Mouse (Mus musculus) lung, postnatal 0 days (tissue): ENCODE measurements around the gene Kif1bp. TPM values are rescaled to one million over a fixed set of nuclear protein-coding genes. Genes with fewer than 3 reads are reported as not detected.

ENCODE experiments used
- ATAC-seq: fragments of 200-750 bp; cut with Nextera tagmentation; 2 replicates; pipeline ENCODE4 v1.8.0; 2017; ENCODE audit warnings: moderate library complexity
- DNase-seq: peaks from one replicate; pipeline ENCODE4 v3.0.0-alpha.2; 2016; ENCODE audit warnings: low spot score
- H3K27ac ChIP-seq: fragments of 300-500 bp; sonication (generic); 2 replicates; pipeline ENCODE4 v1.5.1; 2014; ENCODE audit warnings: antibody characterized with exemption, mild to moderate bottlenecking, low read length, mixed read lengths
- H3K27me3 ChIP-seq: fragments of 300-500 bp; sonication (generic); replicated peaks from 2 replicates; pipeline ENCODE4 v1.6.1; 2014; ENCODE audit warnings: low read length, mixed read lengths; ENCODE audit not compliant: insufficient read depth
- H3K36me3 ChIP-seq: fragments of 300-500 bp; sonication (generic); 2 replicates; pipeline ENCODE4 v1.6.1; 2014; ENCODE audit warnings: low read length, mixed read lengths; ENCODE audit not compliant: insufficient read depth
- H3K4me1 ChIP-seq: fragments of 300-500 bp; sonication (generic); 2 replicates; pipeline ENCODE4 v1.6.1; 2014; ENCODE audit warnings: antibody characterized with exemption, low read depth, low read length, mixed read lengths; ENCODE audit not compliant: insufficient read depth
- H3K4me2 ChIP-seq: fragments of 300-500 bp; sonication (generic); replicated peaks from 2 replicates; pipeline ENCODE4 v1.6.1; 2014; ENCODE audit warnings: low read depth, mild to moderate bottlenecking, low read length, moderate library complexity, mixed read lengths
- H3K4me3 ChIP-seq: fragments of 300-500 bp; sonication (generic); 2 replicates; pipeline ENCODE4 v1.5.1; 2014; ENCODE audit warnings: low read depth, low read length
- H3K9ac ChIP-seq: fragments of 300-500 bp; sonication (generic); replicated peaks from 2 replicates; pipeline ENCODE4 v1.6.1; 2014; ENCODE audit warnings: low read depth, mild to moderate bottlenecking
- H3K9me3 ChIP-seq: fragments of 300-500 bp; sonication (generic); 2 replicates; pipeline ENCODE4 v1.6.1; 2016; ENCODE audit warnings: low read length, mixed read lengths
- CTCF ChIP-seq: IDR thresholded peaks from 2 replicates; pipeline ENCODE4 v1.5.1; 2016; ENCODE audit warnings: antibody characterized with exemption, mild to moderate bottlenecking
- EP300 ChIP-seq: IDR thresholded peaks from 2 replicates; pipeline ENCODE4 v1.6.1; 2016; ENCODE audit warnings: antibody characterized with exemption, mild to moderate bottlenecking, control low read depth
- WGBS: fragments of 180-500 bp; shearing (Covaris S2); extraction: QIAGEN DNeasy Blood & Tissue Kit; methylation state at CpG from one replicate; pipeline ENCODE4 v1.1.7; 2014; 5-methylcytosine and 5-hydroxymethylcytosine counted together
- polyA plus RNA-seq: library from polyadenylated mRNA; unstranded; fragments of >200 nt; fragmentation: Nextera tagmentation; extraction: Ambion mirVana; gene quantifications from 2 replicates; pipeline ENCODE4 v1.2.1, GENCODE M21; 2015

Kif1bp gene
- polyA plus RNA-seq, 1 experiment from 2014 or later: 21.8 TPM

DNA sequence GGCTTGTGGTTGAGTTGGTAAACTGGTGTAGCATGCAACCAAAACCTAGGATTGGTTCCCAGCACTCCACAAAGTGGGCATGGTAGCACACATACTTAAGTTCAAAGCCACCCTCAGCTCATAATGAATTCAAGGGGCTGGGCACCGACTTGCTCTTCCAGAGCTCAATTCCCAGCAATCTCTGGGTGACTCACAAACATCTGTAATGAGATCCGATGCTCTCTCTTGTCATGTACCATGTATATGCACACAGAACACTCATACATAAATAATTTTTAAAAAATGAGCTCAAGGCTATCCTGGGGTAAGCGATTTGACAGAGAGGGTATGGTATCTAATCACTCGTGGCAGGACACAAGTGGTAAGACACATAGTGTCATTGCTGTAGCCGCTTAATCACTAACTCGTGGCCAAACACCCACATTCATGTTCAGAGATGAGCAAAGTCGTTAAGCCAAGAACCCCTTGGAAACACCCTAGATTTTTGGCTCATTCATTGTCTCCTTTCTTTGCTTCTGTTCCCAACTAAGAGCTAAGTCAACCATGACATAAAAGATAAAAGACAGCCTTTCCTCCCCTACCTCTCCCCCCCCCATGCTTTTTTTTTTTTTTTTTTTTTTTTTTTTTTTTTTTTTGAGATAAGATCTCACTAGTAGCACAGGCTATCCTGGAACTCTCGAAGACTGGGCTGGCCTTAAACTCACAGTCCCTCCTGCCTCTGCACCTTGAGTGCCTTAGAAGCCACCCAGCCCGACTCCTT lies 72.9 kb downstream of the Kif1bp start:
- DNase-seq (no peak), ATAC-seq (no peak)
- H3K36me3 ChIP-seq: no peaks in the 10 kb centered on the region
- H3K4me2 ChIP-seq: no peak overlapping the region
- H3K27me3 ChIP-seq: no peaks in the 10 kb centered on the region
- H3K27ac ChIP-seq: peak overlapping the region; percentile 59; the same call in 1 of the 2 replicates
- no peaks in the 10 kb centered on the region for H3K4me1 ChIP-seq
- H3K9ac ChIP-seq: no peak overlapping the region
- TF ChIP-seq EP300: no peak
- TF ChIP-seq CTCF: no peak
- 81% methylated on average over 9 of the region's 9 CpGs for WGBS
- H3K4me3 ChIP-seq: no peak overlapping the region
- H3K9me3 ChIP-seq: no peaks in the 10 kb centered on the region

- Histone ChIP-seq H3K4me1 (no peaks in the 10 kb centered on the region), H3K36me3 (no peaks in the 10 kb centered on the region), H3K4me2 (no peak overlapping the region), H3K9ac (no peak overlapping the region), H3K4me3 (no peak overlapping the region), H3K9me3 (no peaks in the 10 kb centered on the region), H3K27ac (no peak overlapping the region), H3K27me3 (no peaks in the 10 kb centered on the region)
- ATAC-seq (peak; percentile 29; the same call in 1 of the 2 replicates), DNase-seq (peak; percentile 56)
- no peak for TF ChIP-seq CTCF
- TF ChIP-seq EP300: no peak
- 50% methylated on average over 12 of the region's 12 CpGs for WGBS
Observed at GRCm38 (mm10) chr10:62503836-62504628, 74.2 kb downstream of the Kif1bp start.

GRCm38 (mm10) chr10:62503353-62503752 lies 74.9 kb downstream of the Kif1bp start:
- H3K9me3 ChIP-seq: no peaks in the 10 kb centered on the region
- no peak overlapping the region for H3K9ac ChIP-seq
- no peak overlapping the region for H3K4me3 ChIP-seq
- no peaks in the 10 kb centered on the region for H3K27me3 ChIP-seq
- H3K27ac ChIP-seq: no peak overlapping the region
- WGBS: 45% methylated on average over 4 of the region's 4 CpGs
- H3K4me2 ChIP-seq: no peak overlapping the region
- no peaks in the 10 kb centered on the region for H3K36me3 ChIP-seq
- TF ChIP-seq EP300: no peak
- TF ChIP-seq CTCF: no peak
- DNase-seq (no peak), ATAC-seq (no peak)
- no peaks in the 10 kb centered on the region for H3K4me1 ChIP-seq

GRCm38 (mm10) chr10:62501951-62502350 lies 76.3 kb downstream of the Kif1bp start:
- Histone ChIP-seq H3K4me1 (no peaks in the 10 kb centered on the region), H3K9ac (no peak overlapping the region), H3K4me3 (no peak overlapping the region), H3K36me3 (no peaks in the 10 kb centered on the region), H3K9me3 (no peaks in the 10 kb centered on the region), H3K4me2 (no peak overlapping the region), H3K27me3 (no peaks in the 10 kb centered on the region), H3K27ac (no peak overlapping the region)
- DNase-seq (no peak), ATAC-seq (no peak)
- no peak for TF ChIP-seq EP300
- no peak for TF ChIP-seq CTCF
- 70% methylated on average over 7 of the region's 7 CpGs for WGBS

DNA sequence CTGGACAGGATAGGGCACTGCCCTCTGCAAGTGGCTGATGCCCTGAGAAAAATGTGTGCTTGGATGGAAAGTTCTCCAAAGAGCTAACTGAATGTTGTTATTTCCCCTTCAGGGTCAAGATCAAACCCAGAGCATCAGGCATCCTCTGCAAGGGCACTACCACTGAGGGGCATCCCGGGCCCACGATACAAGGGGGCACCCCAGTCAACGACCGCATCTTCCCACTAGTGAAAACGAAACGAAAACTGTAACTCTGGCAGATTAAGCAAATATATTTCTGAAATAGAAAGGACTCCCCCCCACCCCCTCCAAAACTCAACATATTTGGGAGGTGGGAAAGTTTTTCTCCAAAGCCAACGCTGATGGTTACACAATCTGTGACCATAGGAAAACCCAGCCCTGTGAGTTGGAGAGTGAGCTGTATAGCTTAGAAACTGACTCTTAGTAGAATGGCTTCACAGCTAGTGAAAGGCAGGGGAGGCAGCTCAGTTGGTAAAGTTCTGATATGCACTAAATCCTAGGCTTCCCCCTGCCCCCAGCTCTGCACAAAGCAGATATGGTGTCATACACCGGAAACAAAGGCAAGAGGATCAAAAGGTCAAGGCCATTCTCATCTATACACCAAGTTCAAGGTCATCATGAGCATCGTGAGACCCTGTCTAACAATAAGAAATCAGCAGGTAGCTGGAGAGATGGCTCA lies 77.2 kb downstream of the Kif1bp start:
- Histone ChIP-seq H3K4me3 (no peak overlapping the region), H3K36me3 (no peaks in the 10 kb centered on the region), H3K9ac (no peak overlapping the region), H3K27me3 (no peaks in the 10 kb centered on the region), H3K4me2 (no peak overlapping the region), H3K4me1 (no peaks in the 10 kb centered on the region), H3K27ac (no peak overlapping the region), H3K9me3 (no peaks in the 10 kb centered on the region)
- no peak for TF ChIP-seq EP300
- no peak for TF ChIP-seq CTCF
- WGBS: 78% methylated on average over 9 of the region's 9 CpGs
- ATAC-seq (no peak), DNase-seq (no peak)
